Mouse (Mus musculus) limb, embryonic 15.5 days (tissue): Measurements from ENCODE around the gene Syne2. TPM values are rescaled to one million over a fixed set of nuclear protein-coding genes. Genes with fewer than 3 reads are reported as not detected.

ENCODE experiments used
- ATAC-seq: fragments of 200-750 bp; cut with Nextera tagmentation; 2 replicates; pipeline ENCODE4 v1.8.0; 2017; ENCODE audit warnings: low read depth, moderate TSS enrichment; ENCODE audit not compliant: insufficient number of reproducible peaks, low FRiP score, low TSS enrichment
- H3K27ac ChIP-seq: fragments of 300-500 bp; sonication (generic); 2 replicates; pipeline ENCODE4 v1.5.1; 2015; ENCODE audit warnings: moderate library complexity, mild to moderate bottlenecking, inconsistent platforms
- H3K27me3 ChIP-seq: fragments of 300-500 bp; sonication (generic); 2 replicates; pipeline ENCODE4 v1.6.1; 2015; ENCODE audit warnings: inconsistent platforms
- H3K36me3 ChIP-seq: fragments of 300-500 bp; sonication (generic); 2 replicates; pipeline ENCODE4 v1.6.1; 2015; ENCODE audit warnings: inconsistent platforms
- H3K4me1 ChIP-seq: fragments of 300-500 bp; sonication (generic); 2 replicates; pipeline ENCODE4 v1.6.1; 2015; ENCODE audit warnings: inconsistent platforms
- H3K4me2 ChIP-seq: fragments of 300-500 bp; sonication (generic); 2 replicates; pipeline ENCODE4 v1.6.1; 2015; ENCODE audit warnings: mild to moderate bottlenecking, inconsistent platforms
- H3K4me3 ChIP-seq: fragments of 300-500 bp; sonication (generic); 2 replicates; pipeline ENCODE4 v1.5.1; 2015; ENCODE audit warnings: mild to moderate bottlenecking, inconsistent platforms
- H3K9ac ChIP-seq: fragments of 300-500 bp; sonication (generic); 2 replicates; pipeline ENCODE4 v1.6.1; 2015; ENCODE audit warnings: inconsistent platforms
- H3K9me3 ChIP-seq: fragments of 300-500 bp; sonication (generic); 2 replicates; pipeline ENCODE4 v1.6.1; 2016; ENCODE audit warnings: inconsistent platforms
- WGBS: fragments of 180-500 bp; shearing (Covaris S2); methylation state at CpG from one replicate; pipeline ENCODE4 v1.1.7; 2015; 5-methylcytosine and 5-hydroxymethylcytosine counted together
- polyA plus RNA-seq: library from polyadenylated mRNA; unstranded; fragments of >200 nt; fragmentation: Nextera tagmentation; extraction: Ambion mirVana; gene quantifications from 2 replicates; pipeline ENCODE4 v1.2.1, GENCODE M21; 2015

The Syne2 gene
- polyA plus RNA-seq, 1 experiment from 2014 or later = 45.9 TPM

- Histone ChIP-seq H3K27ac (no peak overlapping the region), H3K4me3 (no peak overlapping the region), H3K4me2 (no peak overlapping the region), H3K9me3 (no peaks in the 10 kb centered on the region), H3K27me3 (no peaks in the 10 kb centered on the region), H3K9ac (no peak overlapping the region), H3K36me3 (peaks cover 39% of the 10 kb centered on the region), H3K4me1 (peaks cover 13% of the 10 kb centered on the region; the same call in 1 of the 2 replicates)
- ATAC-seq = no peak
- 87% methylated on average over 15 of the region's 15 CpGs for WGBS
Measured at GRCm38 (mm10) chr12:76093613-76094588, 276.0 kb downstream of the Syne2 start.

GRCm38 (mm10) chr12:76095117-76096035 lies 277.4 kb downstream of the Syne2 start:
- 47% methylated on average over 30 of the region's 30 CpGs for WGBS
- ATAC-seq = no peak
- Histone ChIP-seq H3K9me3 (no peaks in the 10 kb centered on the region), H3K4me2 (no peak overlapping the region), H3K4me1 (peaks cover 13% of the 10 kb centered on the region; the same call in 1 of the 2 replicates), H3K27ac (0 out of 2 replicates have a peak overlapping the region, but pooled peaks have one; percentile 47), H3K36me3 (peaks cover 54% of the 10 kb centered on the region), H3K4me3 (no peak overlapping the region), H3K9ac (no peak overlapping the region), H3K27me3 (no peaks in the 10 kb centered on the region)

- no peak for ATAC-seq
- no peak overlapping the region for H3K4me2 ChIP-seq
- H3K4me3 ChIP-seq = no peak overlapping the region
- no peaks in the 10 kb centered on the region for H3K9me3 ChIP-seq
- H3K27ac ChIP-seq = no peak overlapping the region
- no peaks in the 10 kb centered on the region for H3K4me1 ChIP-seq
- no peak overlapping the region for H3K9ac ChIP-seq
- H3K36me3 ChIP-seq = peaks cover 88% of the 10 kb centered on the region
- 87% methylated on average over 12 of the region's 12 CpGs for WGBS
- no peaks in the 10 kb centered on the region for H3K27me3 ChIP-seq
Measured at GRCm38 (mm10) chr12:76102621-76103020, 284.7 kb downstream of the Syne2 start.

- Histone ChIP-seq H3K27me3 (no peaks in the 10 kb centered on the region), H3K9me3 (no peaks in the 10 kb centered on the region), H3K36me3 (peaks cover 89% of the 10 kb centered on the region), H3K4me1 (no peaks in the 10 kb centered on the region), H3K4me3 (no peak overlapping the region), H3K27ac (no peak overlapping the region), H3K4me2 (no peak overlapping the region), H3K9ac (no peak overlapping the region)
- WGBS = 90% methylated on average over 20 of the region's 20 CpGs
- no peak for ATAC-seq
Measured at GRCm38 (mm10) chr12:76104596-76105351, 286.8 kb downstream of the Syne2 start.

- H3K4me1 ChIP-seq = no peaks in the 10 kb centered on the region
- H3K9ac ChIP-seq = no peak overlapping the region
- ATAC-seq = no peak
- whole genome bisulfite sequencing = 90% methylated on average over 15 of the region's 15 CpGs
- no peak overlapping the region for H3K27ac ChIP-seq
- no peak overlapping the region for H3K4me2 ChIP-seq
- H3K4me3 ChIP-seq = no peak overlapping the region
- peaks cover 57% of the 10 kb centered on the region for H3K36me3 ChIP-seq
- H3K9me3 ChIP-seq = no peaks in the 10 kb centered on the region
- no peaks in the 10 kb centered on the region for H3K27me3 ChIP-seq
Measured at GRCm38 (mm10) chr12:76109646-76110405, 291.9 kb downstream of the Syne2 start.

GRCm38 (mm10) chr12:76111046-76111445 lies 293.1 kb downstream of the Syne2 start:
- Histone ChIP-seq H3K9me3 (no peaks in the 10 kb centered on the region), H3K27me3 (no peaks in the 10 kb centered on the region), H3K4me2 (no peak overlapping the region), H3K9ac (no peak overlapping the region), H3K36me3 (peaks cover 44% of the 10 kb centered on the region), H3K4me1 (no peaks in the 10 kb centered on the region), H3K4me3 (no peak overlapping the region), H3K27ac (no peak overlapping the region)
- no peak for ATAC-seq
- WGBS = 87% methylated on average over 3 of the region's 3 CpGs

- WGBS = 67% methylated on average over 4 of the region's 4 CpGs
- ATAC-seq = no peak
- Histone ChIP-seq H3K4me2 (no peak overlapping the region), H3K4me3 (no peak overlapping the region), H3K9me3 (no peaks in the 10 kb centered on the region), H3K27me3 (no peaks in the 10 kb centered on the region), H3K36me3 (no peaks in the 10 kb centered on the region), H3K27ac (no peak overlapping the region), H3K9ac (no peak overlapping the region), H3K4me1 (no peaks in the 10 kb centered on the region)
Measured at GRCm38 (mm10) chr12:76116577-76116976, 298.6 kb downstream of the Syne2 start.

GRCm38 (mm10) chr12:76117632-76118153 lies 299.8 kb downstream of the Syne2 start:
- Histone ChIP-seq H3K27ac (no peak overlapping the region), H3K4me3 (no peak overlapping the region), H3K36me3 (no peaks in the 10 kb centered on the region), H3K4me2 (no peak overlapping the region), H3K27me3 (no peaks in the 10 kb centered on the region), H3K9ac (no peak overlapping the region), H3K4me1 (no peaks in the 10 kb centered on the region), H3K9me3 (no peaks in the 10 kb centered on the region)
- WGBS = 74% methylated on average over 4 of the region's 4 CpGs
- no peak for ATAC-seq

GRCm38 (mm10) chr12:76123223-76123622 lies 305.3 kb downstream of the Syne2 start:
- Histone ChIP-seq H3K4me2 (no peak overlapping the region), H3K27ac (no peak overlapping the region), H3K9me3 (no peaks in the 10 kb centered on the region), H3K4me3 (no peak overlapping the region), H3K9ac (no peak overlapping the region), H3K36me3 (no peaks in the 10 kb centered on the region), H3K4me1 (no peaks in the 10 kb centered on the region), H3K27me3 (no peaks in the 10 kb centered on the region)
- no peak for ATAC-seq
- WGBS = 85% methylated on average over 6 of the region's 6 CpGs

GRCm38 (mm10) chr12:76128306-76128705 lies 310.4 kb downstream of the Syne2 start:
- Histone ChIP-seq H3K4me3 (no peak overlapping the region), H3K4me1 (no peaks in the 10 kb centered on the region), H3K36me3 (no peaks in the 10 kb centered on the region), H3K9me3 (no peaks in the 10 kb centered on the region), H3K27me3 (no peaks in the 10 kb centered on the region), H3K9ac (no peak overlapping the region), H3K27ac (no peak overlapping the region), H3K4me2 (no peak overlapping the region)
- ATAC-seq = no peak
- 48% methylated on average over 3 of the region's 3 CpGs for WGBS
